Mouse (Mus musculus): ENCODE results near the gene Plcb4. TPM values are rescaled to one million over a fixed set of nuclear protein-coding genes. Genes with fewer than 3 reads are reported as not detected.

Gene Plcb4
- polyA plus RNA-seq, 1 experiment from 2014 or later, result 13.8 TPM

- no peaks in the 10 kb centered on the region for H3K9me3 ChIP-seq (ENCODE audit: low read length)
- H3K36me3 ChIP-seq (ENCODE audit: insufficient read depth, low read length), result no peaks in the 10 kb centered on the region
- H3K4me2 ChIP-seq (replicated peaks; ENCODE audit: low read depth, low read length), result peak overlapping the region; percentile 53
- peak overlapping the region; percentile 13; the same call in 1 of the 2 replicates for H3K9ac ChIP-seq (replicated peaks; ENCODE audit: low read depth)
- peak; percentile 63 for ATAC-seq
- peaks cover 1% of the 10 kb centered on the region; the same call in 1 of the 2 replicates for H3K4me1 ChIP-seq (ENCODE audit: insufficient read depth, low read depth, low read length)
- H3K27ac ChIP-seq (ENCODE audit: low read length), result peak overlapping the region; percentile 3; the same call in 1 of the 2 replicates
- no peaks in the 10 kb centered on the region for H3K27me3 ChIP-seq (replicated peaks; ENCODE audit: insufficient read depth, low read length)
- TF ChIP-seq CTCF (IDR thresholded peaks at IDR 0.05), result no peak; the same call in 1 of the 2 replicates
- TF ChIP-seq EP300 (IDR thresholded peaks at IDR 0.05), result no peak
- no peak overlapping the region for H3K4me3 ChIP-seq (ENCODE audit: low read depth, low read length)
- 12% methylated on average over 16 of the region's 16 CpGs for WGBS
- peak; percentile 45 for DNase-seq (ENCODE audit: low spot score)
Observed at GRCm38 (mm10) chr2:135717232-135718134, 58.7 kb downstream of the Plcb4 start.

DNA sequence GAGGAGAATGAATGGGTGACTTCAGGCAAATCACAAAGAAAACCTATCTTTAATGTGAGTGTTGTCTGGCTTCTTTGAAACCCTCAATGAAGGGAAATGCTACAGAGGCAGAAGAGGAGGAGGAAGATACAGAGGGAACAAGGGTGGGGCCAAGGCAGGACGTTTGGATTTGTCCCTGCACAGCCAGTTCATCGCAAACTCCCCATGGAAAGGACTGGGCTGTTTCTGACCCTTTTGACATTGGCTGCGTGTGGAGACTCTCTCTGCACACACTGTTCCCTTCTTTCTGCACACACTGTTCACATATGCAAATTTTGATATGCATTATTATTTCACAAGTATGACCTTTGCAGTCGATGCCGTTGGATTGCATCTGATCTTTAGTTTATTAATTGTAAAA is 63.3 kb downstream of the Plcb4 start:
- Histone ChIP-seq H3K36me3 (ENCODE audit: insufficient read depth, low read length) (no peaks in the 10 kb centered on the region), H3K4me1 (ENCODE audit: insufficient read depth, low read depth, low read length) (peaks cover 14% of the 10 kb centered on the region; the same call in 1 of the 2 replicates), H3K9ac (replicated peaks; ENCODE audit: low read depth) (no peak overlapping the region), H3K4me3 (ENCODE audit: low read depth, low read length) (no peak overlapping the region), H3K27me3 (replicated peaks; ENCODE audit: insufficient read depth, low read length) (no peaks in the 10 kb centered on the region), H3K27ac (ENCODE audit: low read length) (no peak overlapping the region), H3K4me2 (replicated peaks; ENCODE audit: low read depth, low read length) (no peak overlapping the region), H3K9me3 (ENCODE audit: low read length) (no peaks in the 10 kb centered on the region)
- DNase-seq (ENCODE audit: low spot score) (no peak), ATAC-seq (no peak)
- 52% methylated on average over 5 of the region's 5 CpGs for WGBS
- TF ChIP-seq EP300 (IDR thresholded peaks at IDR 0.05), result no peak
- TF ChIP-seq CTCF (IDR thresholded peaks at IDR 0.05), result no peak

DNA sequence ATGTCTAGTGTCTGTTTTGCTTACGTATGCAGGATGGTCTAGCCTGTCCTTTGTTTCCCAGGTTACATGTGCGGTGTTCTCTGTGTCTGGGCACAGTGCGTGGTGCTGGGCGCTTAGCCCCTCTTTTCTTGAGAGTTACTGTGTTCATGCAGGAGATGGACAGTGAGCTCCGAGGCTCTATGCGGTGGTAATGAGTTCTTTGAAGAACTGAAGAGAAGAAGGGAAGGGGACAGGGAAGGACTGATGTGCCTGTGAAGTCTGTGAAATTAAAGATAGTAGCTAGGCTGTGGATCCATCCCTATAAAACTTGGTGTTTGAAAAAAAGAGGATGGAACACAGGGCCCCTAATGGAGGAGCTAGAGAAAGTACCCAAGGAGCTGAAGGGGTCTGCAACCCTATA is 64.6 kb downstream of the Plcb4 start:
- DNase-seq (ENCODE audit: low spot score) (no peak), ATAC-seq (no peak)
- no peak overlapping the region for H3K27ac ChIP-seq (ENCODE audit: low read length)
- H3K4me2 ChIP-seq (replicated peaks; ENCODE audit: low read depth, low read length), result no peak overlapping the region
- H3K27me3 ChIP-seq (replicated peaks; ENCODE audit: insufficient read depth, low read length), result no peaks in the 10 kb centered on the region
- H3K9me3 ChIP-seq (ENCODE audit: low read length), result no peaks in the 10 kb centered on the region
- no peak overlapping the region for H3K9ac ChIP-seq (replicated peaks; ENCODE audit: low read depth)
- WGBS, result 94% methylated on average over 6 of the region's 6 CpGs
- H3K4me1 ChIP-seq (ENCODE audit: insufficient read depth, low read depth, low read length), result peaks cover 14% of the 10 kb centered on the region; the same call in 1 of the 2 replicates
- no peaks in the 10 kb centered on the region for H3K36me3 ChIP-seq (ENCODE audit: insufficient read depth, low read length)
- TF ChIP-seq EP300 (IDR thresholded peaks at IDR 0.05) (no peak), CTCF (IDR thresholded peaks at IDR 0.05) (no peak)
- no peak overlapping the region for H3K4me3 ChIP-seq (ENCODE audit: low read depth, low read length)

GRCm38 (mm10) chr2:135724489-135724888 is 65.7 kb downstream of the Plcb4 start:
- Histone ChIP-seq H3K4me2 (replicated peaks; ENCODE audit: low read depth, low read length) (no peak overlapping the region), H3K9ac (replicated peaks; ENCODE audit: low read depth) (no peak overlapping the region), H3K9me3 (ENCODE audit: low read length) (no peaks in the 10 kb centered on the region), H3K27me3 (replicated peaks; ENCODE audit: insufficient read depth, low read length) (no peaks in the 10 kb centered on the region), H3K27ac (ENCODE audit: low read length) (no peak overlapping the region), H3K36me3 (ENCODE audit: insufficient read depth, low read length) (no peaks in the 10 kb centered on the region), H3K4me1 (ENCODE audit: insufficient read depth, low read depth, low read length) (peaks cover 14% of the 10 kb centered on the region; the same call in 1 of the 2 replicates), H3K4me3 (ENCODE audit: low read depth, low read length) (no peak overlapping the region)
- TF ChIP-seq EP300 (IDR thresholded peaks at IDR 0.05) (no peak), CTCF (IDR thresholded peaks at IDR 0.05) (no peak)
- WGBS, result 86% methylated on average over 10 of the region's 10 CpGs
- DNase-seq (ENCODE audit: low spot score), result no peak
- no peak for ATAC-seq

- Histone ChIP-seq H3K27ac (ENCODE audit: low read length) (peak overlapping the region; percentile 60; the same call in 1 of the 2 replicates), H3K9me3 (ENCODE audit: low read length) (no peaks in the 10 kb centered on the region), H3K4me1 (ENCODE audit: insufficient read depth, low read depth, low read length) (peaks cover 14% of the 10 kb centered on the region; the same call in 1 of the 2 replicates), H3K36me3 (ENCODE audit: insufficient read depth, low read length) (no peaks in the 10 kb centered on the region), H3K4me2 (replicated peaks; ENCODE audit: low read depth, low read length) (no peak overlapping the region), H3K9ac (replicated peaks; ENCODE audit: low read depth) (no peak overlapping the region), H3K27me3 (replicated peaks; ENCODE audit: insufficient read depth, low read length) (no peaks in the 10 kb centered on the region), H3K4me3 (ENCODE audit: low read depth, low read length) (no peak overlapping the region)
- TF ChIP-seq EP300 (IDR thresholded peaks at IDR 0.05) (peak; percentile 97), CTCF (IDR thresholded peaks at IDR 0.05) (no peak)
- ATAC-seq, result peak; percentile 71
- 34% methylated on average over 4 of the region's 4 CpGs for WGBS
- peak; percentile 71 for DNase-seq (ENCODE audit: low spot score)
Observed at GRCm38 (mm10) chr2:135725362-135725761, 66.6 kb downstream of the Plcb4 start.

- Histone ChIP-seq H3K27me3 (replicated peaks; ENCODE audit: insufficient read depth, low read length) (no peaks in the 10 kb centered on the region), H3K27ac (ENCODE audit: low read length) (no peak overlapping the region), H3K9ac (replicated peaks; ENCODE audit: low read depth) (no peak overlapping the region), H3K36me3 (ENCODE audit: insufficient read depth, low read length) (no peaks in the 10 kb centered on the region), H3K4me3 (ENCODE audit: low read depth, low read length) (no peak overlapping the region), H3K9me3 (ENCODE audit: low read length) (no peaks in the 10 kb centered on the region), H3K4me2 (replicated peaks; ENCODE audit: low read depth, low read length) (no peak overlapping the region), H3K4me1 (ENCODE audit: insufficient read depth, low read depth, low read length) (peaks cover 14% of the 10 kb centered on the region; the same call in 1 of the 2 replicates)
- 60% methylated on average over 9 of the region's 9 CpGs for WGBS
- peak; percentile 80 for ATAC-seq
- TF ChIP-seq CTCF (IDR thresholded peaks at IDR 0.05) (no peak), EP300 (IDR thresholded peaks at IDR 0.05) (peak; percentile 75)
- DNase-seq (ENCODE audit: low spot score), result peak; percentile 49
Observed at GRCm38 (mm10) chr2:135727088-135727487, 68.3 kb downstream of the Plcb4 start.

Data from lung, postnatal 0 days (tissue).